Mouse (Mus musculus) right cerebral cortex, postnatal 14 days (tissue): ENCODE measurements around the gene Parl.

Experiments used
- DNase-seq: peaks from one replicate; pipeline ENCODE4 v3.0.0; 2022

The Parl gene

DNA sequence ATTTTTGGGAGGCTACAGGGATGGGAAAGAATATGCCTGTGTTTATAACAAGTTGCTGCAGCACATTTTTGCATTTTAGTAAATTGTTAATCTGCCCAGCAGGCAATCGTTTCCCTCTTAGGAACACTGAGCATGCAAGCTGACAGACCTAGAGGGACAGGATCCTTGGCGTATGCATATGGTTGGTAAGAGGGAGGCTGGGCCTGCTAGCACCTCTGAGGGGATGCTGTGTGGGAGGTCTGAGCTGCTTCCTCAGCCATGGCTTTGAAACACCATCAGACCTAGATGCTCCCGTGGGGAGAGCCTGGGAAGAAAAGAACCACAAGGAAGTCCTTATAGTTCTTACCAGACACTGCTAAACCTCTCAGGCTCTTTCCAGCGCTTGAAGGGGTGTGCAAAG is 67.8 kb downstream of the Parl start:
- DNase-seq: no peak
